Mouse (Mus musculus) stomach, postnatal 0 days (tissue): ENCODE measurements around the gene Rabggta. TPM values are rescaled to one million over a fixed set of nuclear protein-coding genes. Genes with fewer than 3 reads are reported as not detected.
A peak's percentile ranks its signal among the peaks of the same experiment; 100 is the strongest.
"Not testable (repeated sequence)": the region's sequence is repeated elsewhere in the genome, so short reads cannot be mapped to it uniquely, and the experiment has no call there.

Experiments
- ATAC-seq: fragments of 200-750 bp; cut with Nextera tagmentation; 2 replicates; pipeline ENCODE4 v1.8.0; 2017; ENCODE audit not compliant: low FRiP score, low TSS enrichment
- DNase-seq: peaks from one replicate; pipeline ENCODE4 v3.0.0-alpha.2; 2016; ENCODE audit warnings: low spot score
- H3K27ac ChIP-seq: fragments of 300-500 bp; sonication (generic); replicated peaks from 2 replicates; pipeline ENCODE4 v1.5.1; 2014; ENCODE audit warnings: mild to moderate bottlenecking, control low read depth
- H3K27me3 ChIP-seq: fragments of 300-500 bp; sonication (generic); 2 replicates; pipeline ENCODE4 v1.6.1; 2014; ENCODE audit warnings: low read length; ENCODE audit not compliant: control insufficient read depth, insufficient read depth
- H3K36me3 ChIP-seq: fragments of 300-500 bp; sonication (generic); 2 replicates; pipeline ENCODE4 v1.6.1; 2014; ENCODE audit warnings: low read length, mixed read lengths; ENCODE audit not compliant: control insufficient read depth, insufficient read depth
- H3K4me1 ChIP-seq: fragments of 300-500 bp; sonication (generic); replicated peaks from 2 replicates; pipeline ENCODE4 v1.6.1; 2014; ENCODE audit warnings: antibody characterized with exemption; ENCODE audit not compliant: control insufficient read depth, insufficient read depth
- H3K4me2 ChIP-seq: fragments of 300-500 bp; sonication (generic); replicated peaks from 2 replicates; pipeline ENCODE4 v1.6.1; 2014; ENCODE audit warnings: low read depth, mild to moderate bottlenecking, control low read depth, moderate library complexity
- H3K4me3 ChIP-seq: fragments of 300-500 bp; sonication (generic); 2 replicates; pipeline ENCODE4 v1.5.1; 2014; ENCODE audit warnings: low read depth, low read length, control low read depth
- H3K9ac ChIP-seq: fragments of 300-500 bp; sonication (generic); 2 replicates; pipeline ENCODE4 v1.6.1; 2014; ENCODE audit warnings: mild to moderate bottlenecking, low read length, control low read depth, mixed read lengths
- H3K9me3 ChIP-seq: fragments of 300-500 bp; sonication (generic); 2 replicates; pipeline ENCODE4 v1.6.1; 2016; ENCODE audit warnings: low read length; ENCODE audit not compliant: control insufficient read depth
- CTCF ChIP-seq: IDR thresholded peaks from 2 replicates; pipeline ENCODE4 v1.5.1; 2016; ENCODE audit warnings: antibody characterized with exemption, low read depth, mild to moderate bottlenecking, moderate library complexity
- EP300 ChIP-seq: optimal IDR thresholded peaks from 2 replicates; pipeline ENCODE3; 2016; ENCODE audit warnings: antibody characterized with exemption
- WGBS: fragments of 180-500 bp; shearing (Covaris S2); extraction: QIAGEN DNeasy Blood & Tissue Kit; methylation state at CpG from one replicate; pipeline ENCODE4 v1.1.7; 2014; 5-methylcytosine and 5-hydroxymethylcytosine counted together
- polyA plus RNA-seq: library from polyadenylated mRNA; unstranded; fragments of >200 nt; fragmentation: Nextera tagmentation; extraction: Ambion mirVana; gene quantifications from 2 replicates; pipeline ENCODE4 v1.2.1, GENCODE M21; 2015

Rabggta gene
- polyA plus RNA-seq, 1 experiment from 2014 or later, result 27.3 TPM

GRCm38 (mm10) chr14:55763166-55763565, 41.1 kb upstream of the Rabggta start:
- TF ChIP-seq CTCF, result no peak
- H3K4me3 ChIP-seq, result no peak overlapping the region
- ATAC-seq, result no peak
- no peaks in the 10 kb centered on the region for H3K36me3 ChIP-seq
- peak overlapping the region; percentile 85 for H3K27ac ChIP-seq
- no peak overlapping the region for H3K9ac ChIP-seq
- DNase-seq, result no peak
- no peaks in the 10 kb centered on the region for H3K9me3 ChIP-seq
- H3K4me2 ChIP-seq, result peak overlapping the region; percentile 98
- 40% methylated on average over 7 of the region's 7 CpGs for WGBS
- H3K27me3 ChIP-seq, result no peaks in the 10 kb centered on the region
- peaks cover 5% of the 10 kb centered on the region; the same call in 1 of the 2 replicates for H3K4me1 ChIP-seq

- Histone ChIP-seq H3K4me3 (peak overlapping the region; percentile 51), H3K4me1 (peaks cover 3% of the 10 kb centered on the region; the same call in 1 of the 2 replicates), H3K9me3 (no peaks in the 10 kb centered on the region), H3K27me3 (no peaks in the 10 kb centered on the region), H3K4me2 (peak overlapping the region; percentile 98), H3K27ac (peak overlapping the region; percentile 85), H3K9ac (peak overlapping the region; percentile 76), H3K36me3 (no peaks in the 10 kb centered on the region)
- ATAC-seq (peak; percentile 54), DNase-seq (peak; percentile 56)
- peak; percentile 52 for TF ChIP-seq CTCF
- no peak for TF ChIP-seq EP300
- 1% methylated on average over 74 of the region's 77 CpGs for WGBS
Observed at GRCm38 (mm10) chr14:55762001-55762821, 40.1 kb upstream of the Rabggta start.

DNA sequence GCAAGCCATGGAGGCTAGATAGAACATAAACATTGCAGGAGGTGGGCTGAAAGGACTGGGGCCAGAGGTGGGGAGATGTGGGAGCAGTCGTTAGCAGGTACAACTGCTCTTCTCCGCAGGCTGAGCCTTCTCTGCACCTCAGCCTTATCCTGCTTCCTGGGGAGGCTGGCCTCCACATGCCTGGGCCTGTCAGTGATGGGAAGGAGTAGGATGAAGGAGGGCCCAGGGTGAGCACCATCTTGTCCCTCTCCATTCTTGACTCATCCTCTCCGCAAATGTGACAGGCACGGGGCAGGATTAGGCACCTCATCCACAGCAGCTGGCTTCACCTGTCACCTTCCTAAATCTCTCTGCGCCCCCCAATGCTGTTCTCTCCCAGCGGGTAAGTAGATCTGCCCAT, 39.1 kb upstream of the Rabggta start, which contains the start of gene Ltb4r2:
Gene Ltb4r2, plus strand, starts transcription at position 266 of the 400 bp plus-strand sequence.
- Histone ChIP-seq H3K4me3 (peak within 1 kb of the TSS; percentile 51), H3K36me3 (no peaks in the 10 kb centered on the region), H3K4me2 (peak within 1 kb of the TSS; percentile 98), H3K4me1 (peaks cover 3% of the 10 kb centered on the region; the same call in 1 of the 2 replicates), H3K27me3 (no peaks in the 10 kb centered on the region), H3K27ac (peak within 1 kb of the TSS; percentile 85), H3K9me3 (no peaks in the 10 kb centered on the region), H3K9ac (peak within 1 kb of the TSS; percentile 76)
- ATAC-seq (no peak), DNase-seq (no peak)
- WGBS, result 71% methylated on average over 6 of the region's 6 CpGs
- TF ChIP-seq EP300, result no peak
- no peak for TF ChIP-seq CTCF

- WGBS, result 0% methylated on average over 5 of the region's 6 CpGs
- not testable (repeated sequence) for H3K9me3 ChIP-seq, H3K36me3 ChIP-seq, H3K27ac ChIP-seq, H3K4me1 ChIP-seq, H3K27me3 ChIP-seq
- Histone ChIP-seq H3K9ac (peak overlapping the region; percentile 45; the same call in 1 of the 2 replicates), H3K4me3 (peak overlapping the region; percentile 17; the same call in 1 of the 2 replicates), H3K4me2 (peak overlapping the region; percentile 50)
- ATAC-seq (peak; percentile 22; the same call in 1 of the 2 replicates), DNase-seq (peak; percentile 87)
- TF ChIP-seq CTCF, result peak; percentile 81
Observed at GRCm38 (mm10) chr14:55760156-55760555, 38.1 kb upstream of the Rabggta start.

DNA sequence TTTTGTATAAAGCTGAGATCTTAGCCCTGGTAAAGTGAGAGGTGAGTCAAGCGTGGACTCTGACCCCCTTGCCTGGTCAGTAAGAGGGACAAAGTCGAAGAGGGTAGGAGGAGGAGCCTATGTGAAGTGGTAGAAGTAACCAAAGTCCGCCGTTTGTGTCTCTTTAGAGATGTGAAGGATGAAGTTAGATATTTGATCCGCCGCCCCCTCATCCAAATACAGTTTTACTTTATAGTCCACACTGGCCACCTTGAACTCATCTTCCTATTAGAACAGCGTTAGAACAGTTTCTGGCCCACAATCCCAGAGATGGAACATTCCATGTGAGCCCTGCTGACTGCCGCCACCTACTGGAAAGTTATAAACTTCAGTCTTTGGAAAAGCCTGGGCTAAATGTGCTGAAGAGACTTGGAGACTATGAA, 36.3 kb upstream of the Rabggta start, which contains the start of gene Cideb:
Gene Cideb, minus strand, starts transcription at position 96 of the 422 bp plus-strand sequence.
- no peaks in the 10 kb centered on the region for H3K9me3 ChIP-seq
- peak within 1 kb of the TSS; percentile 15 for H3K4me3 ChIP-seq
- H3K4me1 ChIP-seq, result peaks cover 3% of the 10 kb centered on the region; the same call in 1 of the 2 replicates
- WGBS, result 13% methylated on average over 8 of the region's 8 CpGs
- TF ChIP-seq EP300 (no peak), CTCF (peak; percentile 91)
- H3K27me3 ChIP-seq, result no peaks in the 10 kb centered on the region
- no peak within 1 kb of the TSS for H3K9ac ChIP-seq
- H3K4me2 ChIP-seq, result peak within 1 kb of the TSS; percentile 29
- ATAC-seq (peak; percentile 79), DNase-seq (peak; percentile 78)
- peaks cover 15% of the 10 kb centered on the region; the same call in 1 of the 2 replicates for H3K36me3 ChIP-seq
- peak within 1 kb of the TSS; percentile 63 for H3K27ac ChIP-seq
